Mouse (Mus musculus) bone marrow, adult 2 months (tissue): Measurements from ENCODE around the gene Gm20518.

ENCODE experiments used
- CTCF ChIP-seq: fragments of 200-500 bp; IDR thresholded peaks from 2 replicates; pipeline ENCODE4 v1.5.1; 2011; ENCODE audit warnings: low read length, control low read depth; ENCODE audit not compliant: control insufficient read depth, insufficient read depth
- POLR2A ChIP-seq: fragments of 200-500 bp; IDR thresholded peaks from 2 replicates; pipeline ENCODE4 v1.6.1; 2011; ENCODE audit warnings: low read depth, mild to moderate bottlenecking, control low read depth, low read length, borderline replicate concordance; ENCODE audit not compliant: control insufficient read depth

- TF ChIP-seq POLR2A, result no peak
- TF ChIP-seq CTCF, result no peak
These were observed 89.0 kb downstream of the Gm20518 start for GRCm38 (mm10) chr16:17802456-17802838.
